19 mouse cellular contexts compared by ENCODE assay signal in the genomic region with DNA sequence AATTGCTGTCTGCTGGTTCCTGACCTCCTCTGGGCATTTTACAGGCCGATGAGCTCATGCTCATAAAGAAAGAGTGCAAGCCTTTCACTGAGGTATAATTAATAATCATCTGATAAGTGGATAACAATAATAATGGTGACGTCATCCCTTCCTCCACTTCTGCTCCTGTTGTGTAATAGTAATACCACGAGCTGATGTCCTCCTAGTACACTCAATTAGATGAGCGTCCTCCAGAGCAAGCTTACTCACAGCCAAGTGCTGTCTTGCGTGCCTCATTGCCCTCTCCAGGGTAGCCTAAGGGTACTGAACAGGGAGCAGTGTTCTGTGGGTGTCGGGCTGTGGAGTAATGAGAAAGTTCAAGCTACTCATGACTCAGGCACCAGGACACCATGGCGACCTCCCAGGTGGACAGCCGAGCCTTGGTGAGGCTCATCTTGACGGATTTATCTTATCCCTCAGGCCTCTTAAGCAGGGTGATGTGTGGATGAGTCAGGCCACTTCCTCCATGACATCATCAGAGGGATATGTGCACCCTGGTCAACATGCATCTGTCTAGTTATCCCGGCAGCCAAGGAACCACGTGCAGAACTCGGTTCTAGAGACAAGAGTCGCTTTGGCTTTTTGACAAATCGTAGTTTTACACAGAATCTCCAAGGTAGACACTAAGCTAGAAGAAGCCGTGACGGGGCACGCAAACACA.
DNase-seq lines count a peak whose midpoint lies in the region; TF ChIP-seq lines count a peak whose summit lies in the region.
"Had no signal": no experiment of that assay in that cellular context is flagged by ENCODE, and none has a peak within 500 bp of the region (broad histone marks: within the 10 kb centered on the region; RNA-seq: fewer than 3 reads in every experiment).

No protein-coding gene starts in this region.

- TF ChIP-seq POLR2A in myocyte (IDR thresholded peaks at IDR 0.05; ENCODE audit: insufficient read length, low read depth): no peak

- peak overlapping the region; percentile 13 for H3K4me2 ChIP-seq in myocyte (ENCODE audit: low read depth)
- H3K4me2 ChIP-seq: heart, embryonic 12.5 days; midbrain, embryonic 12.5 days; stomach, embryonic 15.5 days had no signal

- no peaks in the 10 kb centered on the region for H3K9me3 ChIP-seq in heart, embryonic 10.5 days
- H3K9me3 ChIP-seq: hindbrain, embryonic 10.5 days; limb, embryonic 10.5 days; midbrain, embryonic 12.5 days; stomach, embryonic 15.5 days had no signal

- no peak overlapping the region for H3K27ac ChIP-seq in heart, embryonic 10.5 days
- H3K27ac ChIP-seq in layer of hippocampus, adult 2 months: no peak overlapping the region
- H3K27ac ChIP-seq: hindbrain, embryonic 10.5 days; limb, embryonic 10.5 days; midbrain, embryonic 12.5 days; stomach, embryonic 15.5 days had no signal

- no peaks in the 10 kb centered on the region for H3K27me3 ChIP-seq in heart, embryonic 10.5 days (ENCODE audit: insufficient read depth, poor library complexity, severe bottlenecking)
- no peaks in the 10 kb centered on the region for H3K27me3 ChIP-seq in myocyte (ENCODE audit: control insufficient read depth, insufficient read depth, insufficient read length)
- H3K27me3 ChIP-seq: CH12.LX; heart, embryonic 12.5 days; stomach, embryonic 15.5 days had no signal

- peak; percentile 91 for DNase-seq in heart, adult 11 months
- no peak for DNase-seq in heart, embryonic 10.5 days (ENCODE audit: low spot score)
- DNase-seq in 416B (ENCODE audit: low read depth): peak; percentile 57
- DNase-seq in MN1 (ENCODE audit: low spot score): peak; percentile 37
- DNase-seq in layer of hippocampus, adult 2 months (ENCODE audit: low spot score in 2 of 2): no peak
- no peak for DNase-seq in layer of hippocampus, adult 9-11 months
- DNase-seq: cerebellum, adult 2 months; cerebellum, postnatal 36 days; gastrocnemius, postnatal 10 days; heart, postnatal 10 days; kidney, adult 18-20 months; thymus, adult 2 months had no signal

- no peak for TF ChIP-seq CTCF in layer of hippocampus, adult 2 months (conservative IDR thresholded peaks at IDR 0.05)

- no peaks in the 10 kb centered on the region for H3K36me3 ChIP-seq in heart, embryonic 10.5 days
- H3K36me3 ChIP-seq in myocyte (ENCODE audit: control insufficient read depth, insufficient read depth): no peaks in the 10 kb centered on the region
- H3K36me3 ChIP-seq: heart, embryonic 12.5 days; hindbrain, embryonic 10.5 days; limb, embryonic 10.5 days; midbrain, embryonic 12.5 days; stomach, embryonic 15.5 days had no signal

- H3ac ChIP-seq in myocyte (ENCODE audit: control insufficient read depth, insufficient read length): no peak overlapping the region

- H3K4me1 ChIP-seq in heart, embryonic 10.5 days: peaks cover 18% of the 10 kb centered on the region

- WGBS in heart, embryonic 10.5 days: 79% methylated on average over 17 of the region's 17 CpGs

- no peak overlapping the region for H3K4me3 ChIP-seq in heart, embryonic 10.5 days
- no peak overlapping the region for H3K4me3 ChIP-seq in myocyte
- H3K4me3 ChIP-seq in layer of hippocampus, adult 2 months: no peak overlapping the region
- H3K4me3 ChIP-seq: heart, embryonic 12.5 days; hindbrain, embryonic 10.5 days; limb, embryonic 10.5 days; midbrain, embryonic 12.5 days; stomach, embryonic 15.5 days had no signal

- H3K79me2 ChIP-seq in myocyte (ENCODE audit: control insufficient read depth, insufficient read depth): no peaks in the 10 kb centered on the region

TF ChIP-seq in myocyte, 11 proteins besides CTCF, POLR2A, EP300 and RAD21:
- no peak for TF ChIP-seq TCF3 (IDR thresholded peaks at IDR 0.05; ENCODE audit: insufficient read length, low read depth)
- no peak for TF ChIP-seq MYOG (IDR thresholded peaks at IDR 0.05; ENCODE audit: control insufficient read depth in 1 of 3, insufficient read depth in 1 of 3, insufficient read length in 2 of 3, low read depth in 2 of 3)
- TF ChIP-seq MAX (IDR thresholded peaks at IDR 0.05; ENCODE audit: low read depth): no peak
- no peak for TF ChIP-seq SRF (IDR thresholded peaks at IDR 0.05; ENCODE audit: control insufficient read depth, insufficient read length, low read depth)
- TF ChIP-seq TCF12 (IDR thresholded peaks at IDR 0.05; ENCODE audit: insufficient read depth, poor library complexity, severe bottlenecking): no peak
- TF ChIP-seq E2F4 (IDR thresholded peaks at IDR 0.05; ENCODE audit: insufficient read depth): no peak
- TF ChIP-seq CEBPB (IDR thresholded peaks at IDR 0.05; ENCODE audit: insufficient read depth, poor library complexity, severe bottlenecking): 0 out of 2 replicates have a peak, but pooled peaks have one; percentile 33
- TF ChIP-seq USF1 (IDR thresholded peaks at IDR 0.05; ENCODE audit: low read depth): peak; percentile 28
- TF ChIP-seq REST (IDR thresholded peaks at IDR 0.05; ENCODE audit: insufficient read depth, insufficient read length): no peak
- TF ChIP-seq MYOD1 (IDR thresholded peaks at IDR 0.05; ENCODE audit: control insufficient read depth in 1 of 3, insufficient read length in 2 of 3, low read depth in 2 of 3): peak in 1 of 3 experiments; percentile 10
- no peak for TF ChIP-seq POLR2AphosphoS2 (IDR thresholded peaks at IDR 0.05; ENCODE audit: insufficient read length, low read depth)

Comparison
In these comparisons a context has a peak if more than half of its experiments do, and no peak if none do; other contexts are left out.
1. DNase-seq: peak in heart, adult 11 months (single experiment), 416B (single experiment) and MN1 (single experiment); none in heart, embryonic 10.5 days (single experiment), layer of hippocampus, adult 2 months (0 of 2) and layer of hippocampus, adult 9-11 months (single experiment).